Mouse (Mus musculus) hindbrain, embryonic 16.5 days (tissue): ENCODE results near the gene Rdh5. TPM values are rescaled to one million over a fixed set of nuclear protein-coding genes. Genes with fewer than 3 reads are reported as not detected.

Experiments used
- ATAC-seq: fragments of 200-750 bp; cut with Nextera tagmentation; 2 replicates; pipeline ENCODE4 v1.8.0; 2017; ENCODE audit warnings: moderate TSS enrichment, moderate library complexity
- H3K27ac ChIP-seq: fragments of 300-500 bp; sonication (generic); 2 replicates; pipeline ENCODE4 v1.5.1; 2014; ENCODE audit warnings: low read depth, mild to moderate bottlenecking, control low read depth, low read length, moderate library complexity
- H3K27me3 ChIP-seq: fragments of 300-500 bp; sonication (generic); replicated peaks from 2 replicates; pipeline ENCODE4 v1.6.1; 2014; ENCODE audit warnings: low read length; ENCODE audit not compliant: control insufficient read depth, insufficient read depth
- H3K36me3 ChIP-seq: fragments of 300-500 bp; sonication (generic); 2 replicates; pipeline ENCODE4 v1.6.1; 2014; ENCODE audit warnings: mild to moderate bottlenecking, low read length, moderate library complexity, mixed read lengths; ENCODE audit not compliant: control insufficient read depth, insufficient read depth
- H3K4me1 ChIP-seq: fragments of 300-500 bp; sonication (generic); 2 replicates; pipeline ENCODE4 v1.6.1; 2014; ENCODE audit warnings: low read depth, low read length; ENCODE audit not compliant: control insufficient read depth, insufficient read depth
- H3K4me2 ChIP-seq: fragments of 300-500 bp; sonication (generic); 2 replicates; pipeline ENCODE4 v1.6.1; 2014; ENCODE audit warnings: mild to moderate bottlenecking, low read length, control low read depth, moderate library complexity
- H3K4me3 ChIP-seq: fragments of 300-500 bp; sonication (generic); 2 replicates; pipeline ENCODE4 v1.5.1; 2014; ENCODE audit warnings: mild to moderate bottlenecking, low read length, control low read depth, moderate library complexity
- H3K9ac ChIP-seq: fragments of 300-500 bp; sonication (generic); 2 replicates; pipeline ENCODE4 v1.6.1; 2014; ENCODE audit warnings: low read depth, mild to moderate bottlenecking, control low read depth, low read length, moderate library complexity
- H3K9me3 ChIP-seq: fragments of 300-500 bp; sonication (generic); 2 replicates; pipeline ENCODE4 v1.6.1; 2014; ENCODE audit warnings: mild to moderate bottlenecking, low read length, moderate library complexity; ENCODE audit not compliant: control insufficient read depth
- WGBS: fragments of 180-500 bp; shearing (Covaris S2); extraction: QIAGEN DNeasy Blood & Tissue Kit; methylation state at CpG from one replicate; pipeline ENCODE4 v1.1.7; 2014; 5-methylcytosine and 5-hydroxymethylcytosine counted together
- polyA plus RNA-seq: library from polyadenylated mRNA; unstranded; fragments of >200 nt; fragmentation: Nextera tagmentation; extraction: Ambion mirVana; gene quantifications from 2 replicates; pipeline ENCODE4 v1.2.1, GENCODE M21; 2015

Gene Rdh5
- polyA plus RNA-seq, 1 experiment from 2014 or later: 30.0 TPM

- Histone ChIP-seq H3K27me3 (no peaks in the 10 kb centered on the region), H3K36me3 (no peaks in the 10 kb centered on the region; the same call in 1 of the 2 replicates), H3K4me2 (no peak overlapping the region), H3K9ac (no peak overlapping the region; the same call in 1 of the 2 replicates), H3K4me1 (peaks cover 11% of the 10 kb centered on the region), H3K9me3 (no peaks in the 10 kb centered on the region), H3K27ac (no peak overlapping the region; the same call in 1 of the 2 replicates), H3K4me3 (no peak overlapping the region)
- 3% methylated on average over 5 of the region's 5 CpGs for WGBS
- 0 out of 2 replicates have a peak, but pooled peaks have one; percentile 7 for ATAC-seq
Measured at GRCm38 (mm10) chr10:128913219-128913618, 9.5 kb downstream of the Rdh5 start.

GRCm38 (mm10) chr10:128912791-128913190 lies 9.9 kb downstream of the Rdh5 start:
- Histone ChIP-seq H3K27me3 (no peaks in the 10 kb centered on the region), H3K4me3 (no peak overlapping the region), H3K9ac (peak overlapping the region; percentile 8; the same call in 1 of the 2 replicates), H3K9me3 (no peaks in the 10 kb centered on the region), H3K27ac (peak overlapping the region; percentile 36; the same call in 1 of the 2 replicates), H3K4me1 (peaks cover 10% of the 10 kb centered on the region), H3K36me3 (no peaks in the 10 kb centered on the region; the same call in 1 of the 2 replicates), H3K4me2 (no peak overlapping the region)
- 81% methylated on average over 4 of the region's 4 CpGs for WGBS
- no peak for ATAC-seq

GRCm38 (mm10) chr10:128912268-128912667 lies 10.4 kb downstream of the Rdh5 start:
- Histone ChIP-seq H3K27ac (no peak overlapping the region), H3K4me1 (peaks cover 7% of the 10 kb centered on the region), H3K9ac (no peak overlapping the region; the same call in 1 of the 2 replicates), H3K27me3 (no peaks in the 10 kb centered on the region), H3K4me2 (no peak overlapping the region), H3K36me3 (no peaks in the 10 kb centered on the region; the same call in 1 of the 2 replicates), H3K9me3 (no peaks in the 10 kb centered on the region), H3K4me3 (no peak overlapping the region)
- ATAC-seq: no peak
- 71% methylated on average over 4 of the region's 4 CpGs for WGBS

GRCm38 (mm10) chr10:128911430-128911829 lies 11.3 kb downstream of the Rdh5 start:
- 90% methylated on average over 6 of the region's 6 CpGs for WGBS
- peak overlapping the region; percentile 79 for H3K4me2 ChIP-seq
- no peaks in the 10 kb centered on the region for H3K36me3 ChIP-seq
- H3K4me3 ChIP-seq: no peak overlapping the region; the same call in 1 of the 2 replicates
- no peak overlapping the region for H3K27ac ChIP-seq
- H3K9me3 ChIP-seq: no peaks in the 10 kb centered on the region
- no peaks in the 10 kb centered on the region for H3K27me3 ChIP-seq
- peaks cover 7% of the 10 kb centered on the region for H3K4me1 ChIP-seq
- H3K9ac ChIP-seq: no peak overlapping the region; the same call in 1 of the 2 replicates
- ATAC-seq: no peak

- Histone ChIP-seq H3K9ac (peak overlapping the region; percentile 94), H3K27ac (peak overlapping the region; percentile 81), H3K4me1 (peaks cover 7% of the 10 kb centered on the region), H3K4me3 (peak overlapping the region; percentile 78), H3K9me3 (no peaks in the 10 kb centered on the region), H3K4me2 (peak overlapping the region; percentile 79), H3K27me3 (no peaks in the 10 kb centered on the region), H3K36me3 (no peaks in the 10 kb centered on the region)
- ATAC-seq: peak; percentile 48
- 2% methylated on average over 59 of the region's 66 CpGs for WGBS
Measured at GRCm38 (mm10) chr10:128910066-128910841, 12.4 kb downstream of the Rdh5 start.

GRCm38 (mm10) chr10:128909567-128910028 lies 13.1 kb downstream of the Rdh5 start:
- H3K4me2 ChIP-seq: peak overlapping the region; percentile 79
- H3K27ac ChIP-seq: peak overlapping the region; percentile 81
- no peaks in the 10 kb centered on the region for H3K36me3 ChIP-seq
- peak; percentile 71 for ATAC-seq
- no peaks in the 10 kb centered on the region for H3K27me3 ChIP-seq
- H3K4me3 ChIP-seq: peak overlapping the region; percentile 78
- peaks cover 7% of the 10 kb centered on the region for H3K4me1 ChIP-seq
- H3K9ac ChIP-seq: peak overlapping the region; percentile 94
- H3K9me3 ChIP-seq: no peaks in the 10 kb centered on the region
- under 1% methylated on average over 27 of the region's 41 CpGs for WGBS

- H3K9ac ChIP-seq: peak overlapping the region; percentile 94
- WGBS: 59% methylated on average over 13 of the region's 13 CpGs
- peak overlapping the region; percentile 79 for H3K4me2 ChIP-seq
- H3K4me1 ChIP-seq: peaks cover 7% of the 10 kb centered on the region
- no peak for ATAC-seq
- no peaks in the 10 kb centered on the region for H3K27me3 ChIP-seq
- no peaks in the 10 kb centered on the region for H3K9me3 ChIP-seq
- H3K36me3 ChIP-seq: no peaks in the 10 kb centered on the region
- H3K4me3 ChIP-seq: peak overlapping the region; percentile 78
- 0 out of 2 replicates have a peak overlapping the region, but pooled peaks have one; percentile 81 for H3K27ac ChIP-seq
Measured at GRCm38 (mm10) chr10:128908778-128909448, 13.8 kb downstream of the Rdh5 start.

GRCm38 (mm10) chr10:128904812-128905211 lies 17.9 kb downstream of the Rdh5 start:
- no peak overlapping the region for H3K4me3 ChIP-seq
- no peaks in the 10 kb centered on the region for H3K9me3 ChIP-seq
- no peaks in the 10 kb centered on the region for H3K36me3 ChIP-seq
- peaks cover 7% of the 10 kb centered on the region for H3K4me1 ChIP-seq
- no peak overlapping the region for H3K27ac ChIP-seq
- ATAC-seq: no peak
- no peak overlapping the region for H3K4me2 ChIP-seq
- no peak overlapping the region for H3K9ac ChIP-seq
- WGBS: 73% methylated on average over 5 of the region's 5 CpGs
- H3K27me3 ChIP-seq: no peaks in the 10 kb centered on the region
